Mouse (Mus musculus) skeletal muscle tissue, adult 2 months (tissue): ENCODE data around the gene Gm49387.
A peak's percentile ranks its signal among the peaks of the same experiment; 100 is the strongest.
"Not testable (repeated sequence)": the region's sequence is repeated elsewhere in the genome, so short reads cannot be mapped to it uniquely, and the experiment has no call there.

Experiments used
- DNase-seq: peaks from one replicate; pipeline ENCODE4 v3.0.0-alpha.2; 2012; ENCODE audit warnings: low read depth, low spot score

The Gm49387 gene

DNA sequence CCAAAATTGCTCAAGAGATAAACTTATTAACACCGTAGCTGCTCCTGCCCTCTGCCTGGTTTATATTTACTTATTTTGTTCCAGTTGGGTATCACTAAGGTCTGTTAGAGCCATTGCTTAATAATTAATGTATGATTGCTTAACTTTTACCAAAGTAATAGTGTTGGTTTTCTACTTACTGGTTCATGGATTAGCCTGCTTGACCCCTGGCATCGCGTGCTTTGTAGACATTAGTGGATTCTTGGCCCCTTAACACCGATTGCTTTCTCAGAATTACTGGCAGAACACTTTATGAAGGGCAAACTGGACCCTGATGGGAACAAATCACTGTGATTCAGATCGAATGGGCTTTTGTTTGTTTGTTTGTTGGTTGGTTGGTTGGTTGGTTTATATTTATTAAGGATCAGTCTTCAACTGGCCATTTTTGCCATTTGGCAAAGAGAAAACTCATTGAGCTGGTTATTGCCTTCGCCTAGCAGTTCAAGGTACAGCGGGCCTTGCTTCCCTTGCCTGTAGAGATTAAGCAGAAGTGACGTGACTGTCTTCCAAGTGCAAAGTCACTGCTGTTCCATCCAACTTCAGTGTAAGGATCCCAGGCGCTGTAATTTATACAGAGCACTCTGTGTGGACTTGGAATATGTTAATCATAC is 953 bp upstream of the Gm49387 start:
- no peak for DNase-seq

DNA sequence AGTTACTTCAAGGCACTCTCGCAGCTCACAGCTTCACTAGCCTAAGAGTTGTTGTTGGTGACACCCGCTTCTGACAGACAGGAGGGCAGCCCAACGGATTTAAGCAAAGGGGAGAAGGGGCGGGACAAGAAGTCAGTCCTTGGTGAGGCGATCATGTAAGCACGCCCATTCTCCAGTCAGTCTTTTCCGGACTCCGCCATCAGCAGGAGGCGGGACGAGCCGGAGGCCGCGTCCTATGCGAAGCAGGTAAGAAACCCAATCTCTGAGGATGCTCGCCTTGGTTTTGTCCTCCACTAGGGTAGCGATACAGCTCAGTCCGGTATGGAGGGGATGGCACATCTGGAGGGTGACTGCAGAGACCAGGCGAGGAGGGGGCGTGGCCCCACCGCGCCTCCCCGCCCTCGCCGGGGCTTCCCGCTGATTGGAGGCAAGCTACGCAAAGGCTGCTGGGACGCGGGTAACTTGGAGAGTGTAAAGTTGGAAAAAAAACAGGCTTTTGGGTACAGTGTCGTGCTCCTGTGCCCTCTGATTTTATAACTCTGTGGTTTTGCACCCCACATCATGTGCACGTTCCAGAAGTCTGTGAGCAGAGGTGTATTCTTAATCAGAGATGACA is 320 bp upstream of the Gm49387 start, which contains the start of the genes Btd and Hacl1:
Gene Btd (plus strand): TSS at position 139 of the 616 bp plus-strand sequence.
Gene Hacl1 (minus strand): TSS at position 397 of the 616 bp plus-strand sequence.
- peak; percentile 93 for DNase-seq

DNA sequence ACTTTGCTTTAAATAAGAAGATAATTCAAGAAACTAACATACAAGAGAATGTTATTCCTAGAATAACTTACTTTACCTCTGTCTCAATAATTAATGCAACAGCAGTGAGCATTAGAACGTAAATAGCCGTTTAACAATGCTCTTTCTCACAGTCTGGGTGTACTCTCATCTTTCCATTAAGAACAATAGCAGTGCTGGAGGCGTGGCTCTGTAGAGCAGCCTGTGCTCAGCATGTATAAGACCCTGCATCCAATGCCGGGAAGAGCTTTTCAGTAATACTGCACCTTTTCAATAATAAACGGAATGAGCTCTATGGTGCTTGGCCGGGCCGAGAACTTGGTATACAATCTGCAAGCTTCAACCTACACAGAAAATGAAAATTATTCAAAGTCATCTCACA is 10.0 kb downstream of the Gm49387 start:
- no peak for DNase-seq

DNA sequence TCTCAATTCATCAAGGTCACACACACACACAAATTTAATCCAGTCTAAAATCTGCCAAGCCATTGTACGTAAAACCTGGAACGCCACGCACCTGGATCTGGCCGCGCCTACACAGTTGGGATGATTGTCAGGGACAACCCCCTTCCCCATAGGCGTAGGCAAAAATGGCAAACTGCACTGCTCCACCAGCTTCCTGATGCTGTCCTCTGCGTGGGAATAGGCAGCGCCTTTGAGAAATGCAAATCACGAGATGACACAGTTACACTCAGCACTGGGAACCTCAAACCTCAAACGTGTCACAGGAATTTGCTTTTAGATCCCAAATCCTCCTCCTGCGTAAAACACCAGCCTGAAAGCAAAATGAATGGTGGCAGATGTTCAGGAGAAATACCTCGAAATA is 17.9 kb downstream of the Gm49387 start:
- DNase-seq, result no peak

DNA sequence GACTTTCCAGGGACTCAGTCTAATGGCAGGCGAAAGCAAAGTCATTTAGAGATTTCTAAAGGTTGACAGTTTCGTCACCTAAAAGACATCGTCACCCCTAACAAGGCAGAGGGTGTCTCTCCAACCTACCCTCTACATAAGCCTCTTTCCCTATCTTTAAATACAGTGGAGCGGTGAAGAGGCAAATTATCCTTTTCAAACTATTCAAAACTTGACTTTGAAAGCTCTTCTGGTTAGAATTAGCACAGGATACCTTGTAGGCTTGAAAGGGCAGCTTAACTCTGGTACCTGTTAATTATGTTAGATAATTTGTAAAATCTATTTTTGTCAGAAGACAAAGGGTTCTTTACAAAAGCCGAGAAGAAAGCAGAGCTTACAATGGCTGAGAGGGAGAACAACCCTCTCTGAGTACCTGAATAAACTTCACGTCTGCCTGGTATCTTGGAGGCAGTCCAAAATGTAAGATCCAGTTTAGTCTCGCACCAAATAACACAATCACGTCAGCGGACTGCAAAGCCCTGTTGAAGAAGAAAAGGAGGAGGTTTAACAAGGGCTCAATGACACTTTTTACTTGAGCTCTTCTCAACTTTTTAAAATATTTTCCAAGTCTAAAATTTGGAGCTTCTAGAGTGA is 20.0 kb downstream of the Gm49387 start:
- no peak for DNase-seq

DNA sequence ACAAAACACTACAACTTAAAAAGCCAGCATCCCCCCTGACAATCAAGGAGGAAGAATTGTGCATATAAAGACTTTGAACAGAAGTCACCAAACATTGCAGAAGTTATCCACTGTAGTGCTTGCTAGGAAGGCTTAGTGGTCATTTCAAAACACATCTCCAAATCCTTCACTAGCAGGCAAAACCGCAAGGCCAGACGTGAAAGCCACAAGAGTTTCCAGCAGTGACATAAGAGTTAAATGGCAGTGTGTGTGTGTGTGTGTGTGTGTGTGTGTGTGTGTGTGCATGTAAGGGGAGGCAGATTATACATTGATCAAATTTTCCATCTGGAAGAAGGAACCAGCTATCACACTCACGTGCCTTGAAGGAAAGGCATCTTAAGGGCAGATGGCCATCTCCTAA is 22.7 kb downstream of the Gm49387 start:
- DNase-seq, result no peak

DNA sequence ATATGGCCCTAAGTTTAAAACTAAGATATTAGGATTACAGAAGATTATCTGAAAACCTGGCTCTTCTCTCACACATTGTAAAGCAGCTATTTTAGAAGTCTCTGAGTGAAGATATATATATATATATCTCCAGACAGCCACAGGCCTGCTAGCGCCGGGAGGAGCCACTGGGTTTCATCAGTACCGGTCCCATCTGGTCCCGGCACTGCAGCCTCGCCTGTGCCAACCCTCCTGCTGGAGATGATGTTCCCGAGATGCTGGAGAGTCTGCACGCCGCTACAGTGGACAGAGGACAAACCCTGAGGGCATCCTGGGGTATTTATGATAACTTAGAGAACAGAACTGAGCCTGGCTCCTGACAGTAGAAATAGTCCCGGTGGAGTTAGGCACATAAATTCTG is 23.5 kb downstream of the Gm49387 start:
- no peak for DNase-seq

DNA sequence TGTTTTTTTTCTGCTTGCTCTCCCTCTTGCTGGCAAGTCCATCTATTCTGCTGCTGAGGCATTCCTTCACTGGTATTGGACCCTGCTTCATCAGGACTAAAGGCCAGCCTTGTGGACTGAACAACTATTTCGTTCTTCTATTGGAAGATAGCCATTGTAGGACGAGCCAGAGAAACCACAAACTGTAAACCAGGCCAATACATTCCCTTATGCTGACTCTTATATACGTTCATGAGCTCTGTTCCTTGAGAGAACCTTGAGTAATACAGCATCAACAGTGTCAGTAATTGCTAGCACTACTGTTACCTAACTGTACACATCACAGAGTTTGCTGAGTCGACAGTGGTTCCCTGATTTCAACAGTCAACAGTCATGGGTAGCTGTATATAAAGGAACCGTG is 27.0 kb downstream of the Gm49387 start:
- DNase-seq, result no peak

DNA sequence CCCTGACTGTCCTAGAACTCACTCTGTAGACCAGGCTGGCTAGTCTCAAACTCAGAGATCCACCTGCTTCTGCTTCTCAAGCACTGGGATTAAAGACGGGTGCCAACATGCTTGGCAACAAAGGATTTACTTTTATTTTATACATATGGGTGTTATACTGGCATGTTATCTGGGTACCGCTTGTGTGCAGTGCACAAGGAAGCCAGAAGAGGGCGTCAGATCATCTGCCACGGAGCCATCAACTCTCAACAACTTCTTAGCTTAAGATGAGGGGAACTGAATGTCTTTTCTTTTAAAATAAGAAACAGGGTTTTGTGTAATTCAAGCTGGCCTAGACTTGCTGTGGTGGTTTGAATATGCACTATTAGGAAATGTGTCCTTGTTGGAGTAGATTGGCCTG is 28.7 kb downstream of the Gm49387 start:
- no peak for DNase-seq

DNA sequence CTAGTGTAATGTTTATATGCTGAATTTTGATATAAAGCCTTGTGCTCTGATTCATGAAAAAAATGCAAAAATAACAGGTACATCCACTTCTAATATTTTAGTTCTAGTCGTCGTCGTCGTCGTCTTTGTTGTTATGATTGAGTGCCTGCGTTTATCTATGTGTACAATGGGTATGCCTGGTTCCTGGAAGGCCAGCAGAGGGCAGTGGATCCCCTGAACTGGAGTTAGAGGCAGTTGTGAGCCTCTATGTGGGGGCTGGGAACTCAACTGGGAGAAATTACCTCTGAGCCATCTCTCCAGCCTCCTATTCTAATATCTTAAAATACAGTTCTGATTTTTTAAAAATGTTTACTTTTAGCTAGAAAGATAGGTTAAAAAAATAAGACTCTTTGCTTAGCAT is 35.2 kb downstream of the Gm49387 start:
- DNase-seq, result no peak

DNA sequence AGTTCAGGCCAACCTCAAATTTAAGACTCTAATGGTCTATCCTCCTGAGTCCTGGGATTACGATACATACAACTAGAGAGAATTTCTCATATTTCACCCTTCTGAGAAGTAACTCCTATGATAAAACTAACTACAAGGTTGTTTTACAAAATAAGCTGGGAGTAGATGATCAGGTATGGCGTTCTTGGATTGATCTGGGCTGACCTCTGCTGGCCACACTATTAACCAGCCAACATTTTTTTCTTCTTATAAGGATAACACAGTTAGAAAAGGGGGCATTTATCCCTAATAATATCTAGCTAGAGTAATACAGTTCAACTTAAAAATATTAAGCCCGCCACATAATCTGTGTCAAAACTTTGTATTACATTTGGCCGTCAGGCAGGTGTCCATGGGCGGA is 35.8 kb downstream of the Gm49387 start:
- DNase-seq, result peak; percentile 8

DNA sequence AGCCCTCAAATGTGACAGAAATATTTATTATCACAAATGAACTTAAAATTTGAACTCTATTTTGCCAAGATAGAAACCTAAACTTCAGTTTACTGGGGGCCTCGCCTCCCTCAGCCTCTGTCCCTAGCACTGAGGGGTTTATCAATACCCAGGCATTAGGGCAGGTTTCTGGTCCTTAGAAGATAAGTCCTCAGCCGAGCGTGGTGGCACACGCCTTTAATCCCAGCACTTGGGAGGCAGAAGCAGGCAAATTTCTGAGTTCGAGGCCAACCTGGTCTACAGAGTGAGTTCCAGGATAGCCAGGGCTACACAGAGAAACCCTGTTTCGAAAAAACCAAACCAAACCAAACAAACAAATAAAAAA is 38.1 kb downstream of the Gm49387 start:
- DNase-seq, result not testable (repeated sequence)

DNA sequence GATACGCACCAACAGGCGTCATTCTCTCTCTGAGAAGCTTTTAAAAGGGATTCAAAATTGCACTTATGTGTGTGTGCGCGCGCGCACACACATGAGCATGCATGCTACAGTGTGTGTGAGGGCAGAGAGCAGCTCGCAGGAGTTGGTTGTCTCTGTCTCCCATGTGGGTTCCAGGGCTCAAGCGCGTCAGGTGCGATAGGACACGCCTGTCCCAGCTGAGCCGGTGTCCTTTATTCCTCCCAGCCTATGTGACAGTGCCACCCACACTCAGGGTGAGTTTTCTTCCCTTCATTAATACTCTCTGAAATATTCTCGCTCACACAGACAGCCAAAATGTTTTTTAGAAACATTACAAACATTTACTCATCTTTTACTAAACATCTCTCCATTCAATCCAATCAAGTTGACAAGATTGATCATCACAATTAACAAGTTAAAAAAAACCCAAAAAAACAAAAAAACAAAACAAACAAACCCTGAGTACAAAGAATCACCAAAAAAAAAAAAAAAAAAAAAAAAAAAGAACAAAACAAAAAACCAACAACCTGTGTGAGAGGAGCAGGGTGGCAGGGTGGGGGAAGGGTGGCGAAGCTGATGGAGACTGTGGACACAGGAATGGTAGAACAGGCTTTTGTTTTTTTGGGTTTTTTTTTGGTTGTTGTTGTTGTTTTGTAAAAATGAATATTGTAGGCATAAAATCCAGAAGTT is 38.6 kb downstream of the Gm49387 start:
- DNase-seq, result no peak

DNA sequence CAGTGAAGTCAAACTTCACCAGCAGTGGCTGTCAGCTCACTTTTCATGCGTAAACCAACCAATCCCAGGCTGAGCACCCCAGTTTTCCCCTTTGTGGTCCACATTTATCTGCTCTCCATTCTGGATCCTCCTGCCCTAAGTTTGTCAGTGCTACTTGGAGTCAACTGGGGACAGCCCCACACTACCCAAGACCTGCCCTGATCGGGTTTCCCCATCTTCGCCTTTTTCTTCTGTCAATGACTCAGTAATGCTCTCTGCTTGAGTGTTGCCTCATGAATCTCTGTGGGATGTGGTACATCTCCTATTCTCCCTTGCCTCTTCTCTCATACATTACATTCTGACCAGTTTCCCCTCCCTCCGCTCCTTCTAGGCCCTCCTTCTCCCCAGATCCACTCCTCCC is 43.2 kb downstream of the Gm49387 start:
- no peak for DNase-seq

DNA sequence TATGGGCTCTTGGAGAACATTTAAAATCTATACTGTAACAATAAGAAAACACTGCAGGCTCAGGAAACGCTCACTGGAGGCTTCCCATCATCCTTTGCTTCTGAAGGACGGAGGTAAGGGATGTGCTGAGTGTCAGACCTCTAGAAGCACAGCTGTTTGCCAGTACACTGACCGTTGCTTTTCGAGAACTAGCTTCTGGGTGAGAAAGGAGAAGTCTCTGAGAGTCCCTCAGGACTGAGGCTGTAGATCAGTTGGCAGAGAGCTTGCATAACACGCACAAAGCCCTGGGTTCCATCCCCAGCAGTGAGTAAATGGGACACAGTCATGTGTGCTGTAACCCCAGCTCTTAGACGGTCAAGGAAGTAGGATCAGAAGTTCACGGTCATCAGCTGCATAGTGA is 44.3 kb downstream of the Gm49387 start:
- no peak for DNase-seq

DNA sequence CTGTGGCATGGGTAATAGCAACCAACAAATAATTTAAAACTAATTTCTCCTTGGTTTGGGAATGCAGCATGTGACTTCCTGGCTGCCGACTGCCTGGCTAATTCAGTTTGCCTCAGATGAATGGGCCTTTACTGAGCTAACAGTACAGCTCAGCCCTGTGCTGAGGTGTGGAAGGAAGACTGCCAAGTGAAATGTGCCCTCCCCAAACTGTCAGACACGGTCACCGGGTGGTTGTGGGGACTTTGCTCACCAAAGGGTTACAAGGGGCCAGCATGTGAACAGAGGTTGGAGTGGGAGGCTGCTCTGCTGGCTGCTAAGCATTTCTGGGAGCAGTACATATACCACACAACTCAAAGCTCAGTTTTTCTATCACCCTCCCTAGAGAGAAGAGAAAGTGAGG is 46.0 kb downstream of the Gm49387 start:
- DNase-seq, result no peak

DNA sequence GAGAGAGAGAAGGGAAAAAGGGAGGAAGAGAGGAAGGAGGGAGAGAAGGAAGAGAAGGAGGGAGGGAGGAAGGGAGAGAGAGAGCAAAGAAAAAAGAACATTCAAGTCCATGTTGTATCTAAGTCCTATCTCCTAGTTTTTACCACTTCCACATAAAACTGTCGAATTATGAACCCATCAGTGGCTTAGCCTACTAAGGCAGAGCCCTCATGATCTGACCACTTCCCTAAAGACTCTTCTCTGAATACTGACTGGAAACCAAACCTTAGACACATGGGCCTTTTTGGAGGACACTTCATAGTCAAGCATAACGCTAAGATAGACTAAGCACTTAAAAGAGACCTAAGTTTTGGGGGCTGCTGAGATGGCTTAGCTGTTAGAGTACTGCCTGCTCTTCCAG is 47.6 kb downstream of the Gm49387 start:
- DNase-seq, result no peak

DNA sequence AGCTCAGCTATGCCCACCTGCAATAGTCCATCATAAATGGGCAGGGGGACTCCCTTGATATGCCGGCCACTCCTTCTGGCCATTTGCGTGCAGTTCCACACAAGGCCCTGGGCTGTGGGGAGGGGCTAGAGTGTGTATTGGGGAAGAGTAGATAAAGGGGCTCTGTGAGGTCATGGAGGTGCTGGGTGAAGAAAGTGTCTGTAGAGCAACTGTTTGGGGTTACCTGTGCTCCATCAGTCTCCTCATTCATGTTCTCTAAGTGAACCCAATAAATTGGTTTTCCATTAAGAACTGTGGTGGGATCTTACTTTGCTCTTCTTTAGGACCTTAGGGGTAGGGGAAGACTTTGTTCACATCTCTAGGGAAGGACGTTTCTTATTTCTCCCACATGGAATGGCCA is 49.4 kb downstream of the Gm49387 start, which contains the start of gene Colq:
Gene Colq (minus strand): TSS at position 101 of the 400 bp plus-strand sequence.
- no peak for DNase-seq

DNA sequence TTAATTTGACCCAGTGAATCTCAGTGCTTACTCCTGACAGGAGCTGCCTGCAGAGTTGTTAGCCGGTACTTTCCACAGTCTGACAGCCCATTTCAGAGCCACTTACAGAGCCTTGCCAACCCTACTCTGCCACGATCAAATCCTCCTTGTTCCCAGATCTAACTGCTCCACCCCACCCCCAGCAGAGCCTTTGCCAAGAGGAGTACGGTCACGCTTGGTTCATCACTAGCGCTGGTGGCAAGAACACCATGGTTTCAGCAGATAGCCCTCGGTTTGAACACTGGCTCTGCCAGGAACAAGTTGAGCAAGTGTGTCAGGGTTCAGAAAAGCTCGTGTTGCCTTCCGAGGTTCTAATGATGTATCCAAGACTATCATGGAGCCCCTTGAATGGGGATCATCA is 54.2 kb downstream of the Gm49387 start:
- no peak for DNase-seq

DNA sequence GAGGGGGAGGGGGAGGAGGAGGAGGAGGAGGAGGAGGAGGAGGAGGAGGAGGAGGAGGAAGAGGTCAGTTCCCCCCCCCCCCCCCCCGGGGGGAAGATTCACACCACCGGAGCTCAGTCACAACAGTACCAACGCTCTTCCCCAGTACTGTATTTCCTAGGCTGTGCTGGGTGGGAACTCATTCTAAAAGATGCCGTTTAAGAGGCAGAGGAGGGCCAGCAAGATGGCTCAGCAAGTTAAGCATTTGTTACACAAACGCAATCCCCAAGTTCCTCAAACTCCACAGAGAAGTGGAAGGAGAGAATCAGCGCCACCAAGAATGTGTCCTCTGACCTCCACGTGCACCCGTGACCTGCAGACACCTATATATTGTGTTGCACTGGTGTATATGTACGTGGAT is 57.6 kb downstream of the Gm49387 start:
- no peak for DNase-seq

DNA sequence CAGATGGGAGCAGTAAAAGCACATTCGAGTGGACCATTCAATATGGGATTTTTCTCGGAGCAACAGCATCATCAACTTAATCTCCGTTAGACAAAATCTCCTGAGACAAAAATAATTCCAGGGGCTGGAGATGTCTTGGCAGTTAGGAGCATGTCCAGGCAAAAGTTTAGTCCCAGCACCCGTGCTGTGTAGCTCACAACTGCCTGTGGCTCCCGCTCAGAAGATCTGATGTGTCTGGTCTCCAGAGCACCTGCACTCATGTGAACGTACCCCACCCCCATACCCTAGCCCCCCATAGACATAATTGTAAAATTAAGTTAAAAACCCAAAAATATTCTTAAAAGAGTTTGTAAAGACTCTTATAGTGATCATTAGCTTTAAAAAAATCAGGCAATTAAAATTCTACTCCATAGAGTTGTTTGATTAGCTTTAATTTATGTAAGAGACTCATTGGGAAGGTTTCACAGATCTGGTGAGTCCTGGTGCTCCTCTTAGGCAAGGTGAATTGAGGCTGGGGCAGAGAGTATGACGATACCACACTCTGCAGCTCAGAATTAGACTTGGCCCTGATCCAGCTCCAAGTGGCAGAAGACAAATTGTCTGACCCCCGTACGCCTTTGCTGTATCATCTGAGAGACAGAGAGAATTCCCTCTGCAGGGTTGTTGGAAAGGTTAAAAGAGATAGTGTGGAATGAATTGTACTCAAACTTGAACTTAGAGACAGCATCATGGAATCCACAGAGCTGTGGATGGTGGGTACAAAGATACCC is 62.5 kb downstream of the Gm49387 start:
- DNase-seq, result no peak
